Mouse (Mus musculus) heart, postnatal 36 days (tissue): ENCODE measurements around the gene Epor. TPM values are rescaled to one million over a fixed set of nuclear protein-coding genes. Genes with fewer than 3 reads are reported as not detected.

Source experiments
- DNase-seq, 2 experiments: peaks; one replicate each; pipeline ENCODE4 v3.0.0; 2021 to 2022
- intact Hi-C: fragments of 180-260 bp; cut with DNase I; formaldehyde crosslinking; loops from one replicate; pipeline ENCODE4 v1.15.1; 2025
- total RNA-seq, 2 experiments: library from RNA; stranded (reverse); gene quantifications; 2 replicates each; pipeline ENCODE4 v1.2.3; 2021

Epor gene
- 1 to 10 TPM; 1.4 to 2.2 TPM for total RNA-seq

DNA sequence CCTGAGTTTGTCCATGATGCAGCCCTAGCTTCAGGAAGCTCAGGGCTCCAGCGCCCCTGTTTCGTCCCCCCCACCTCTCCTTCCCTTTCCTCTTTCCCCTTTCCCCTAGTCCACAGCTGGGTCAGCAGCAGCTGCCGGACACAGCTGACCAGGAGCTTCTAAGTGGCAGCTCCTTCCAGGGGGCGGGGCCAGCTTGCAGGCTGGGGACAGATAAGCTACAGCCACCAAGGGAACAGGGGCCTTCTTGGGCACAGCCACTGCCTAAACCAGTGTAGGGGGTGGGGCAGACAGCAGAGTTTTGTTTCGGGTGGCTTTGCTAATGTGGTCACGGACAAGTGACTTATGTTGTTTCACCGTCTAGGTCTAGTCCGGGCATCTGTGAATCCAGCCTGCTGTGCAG is at the start of gene Epor:
TSS of gene Epor (minus strand) at position 90 of the 400 bp plus-strand sequence.
- intact Hi-C loops, result loop anchor here (2.0 kb wide), 1 partner anchor 39 kb away; the partner anchor contains the start of genes Ccdc151 and Prkcsh
- DNase-seq, result peak; percentile 59 to 67

DNA sequence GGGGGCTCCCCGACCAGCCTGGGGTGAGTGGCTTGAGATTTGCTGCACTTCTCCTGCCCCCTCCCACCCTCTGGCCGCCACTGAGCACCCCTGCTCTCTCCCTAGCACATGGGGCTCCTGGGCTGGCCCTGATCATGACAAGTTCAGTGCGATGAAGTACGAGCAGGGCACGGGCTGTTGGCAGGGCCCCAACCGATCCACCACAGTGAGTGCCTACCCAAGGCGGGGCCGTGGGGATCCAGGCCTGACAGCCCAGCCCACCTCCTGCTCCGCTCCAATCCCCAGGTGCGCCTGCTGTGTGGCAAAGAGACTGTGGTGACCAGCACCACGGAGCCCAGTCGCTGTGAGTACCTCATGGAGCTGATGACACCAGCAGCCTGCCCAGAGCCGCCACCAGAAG is 49.4 kb upstream of the Epor start:
- intact Hi-C loops, result no loop called here
- DNase-seq, result no peak

DNA sequence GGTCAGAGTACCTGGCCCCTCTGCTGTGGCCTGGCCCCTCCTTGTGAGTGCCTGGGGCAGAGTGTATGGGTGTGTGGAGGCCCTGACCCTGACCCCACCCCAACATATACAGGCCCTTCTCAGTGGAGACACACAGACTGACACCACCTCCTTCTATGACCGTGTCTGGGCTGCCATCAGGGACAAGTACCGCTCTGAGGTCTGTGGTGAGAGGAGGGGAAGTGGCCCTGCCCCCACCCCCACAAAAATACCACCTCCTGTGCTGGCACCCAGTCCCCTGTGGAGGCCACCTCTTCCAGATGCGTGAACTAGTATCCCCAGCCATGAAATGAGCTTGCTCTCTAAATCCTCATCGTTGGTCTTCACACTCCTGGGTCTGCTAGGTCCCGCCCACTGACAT is 47.7 kb upstream of the Epor start:
- no peak for DNase-seq
- intact Hi-C loops, result no loop called here

GRCm38 (mm10) chr9:22004546-22004945 is 41.2 kb upstream of the Epor start:
- intact Hi-C loops, result no loop called here

GRCm38 (mm10) chr9:22003163-22003554 is 39.9 kb upstream of the Epor start:
- no peak for DNase-seq
- intact Hi-C loops, result loop anchor here (2.0 kb wide), 1 partner anchor 40 kb away; the partner anchor contains the start of gene Epor

More at GRCm38 (mm10) chr9:22004546-22004945, 41.2 kb upstream of the Epor start:
- DNase-seq, result no peak

DNA sequence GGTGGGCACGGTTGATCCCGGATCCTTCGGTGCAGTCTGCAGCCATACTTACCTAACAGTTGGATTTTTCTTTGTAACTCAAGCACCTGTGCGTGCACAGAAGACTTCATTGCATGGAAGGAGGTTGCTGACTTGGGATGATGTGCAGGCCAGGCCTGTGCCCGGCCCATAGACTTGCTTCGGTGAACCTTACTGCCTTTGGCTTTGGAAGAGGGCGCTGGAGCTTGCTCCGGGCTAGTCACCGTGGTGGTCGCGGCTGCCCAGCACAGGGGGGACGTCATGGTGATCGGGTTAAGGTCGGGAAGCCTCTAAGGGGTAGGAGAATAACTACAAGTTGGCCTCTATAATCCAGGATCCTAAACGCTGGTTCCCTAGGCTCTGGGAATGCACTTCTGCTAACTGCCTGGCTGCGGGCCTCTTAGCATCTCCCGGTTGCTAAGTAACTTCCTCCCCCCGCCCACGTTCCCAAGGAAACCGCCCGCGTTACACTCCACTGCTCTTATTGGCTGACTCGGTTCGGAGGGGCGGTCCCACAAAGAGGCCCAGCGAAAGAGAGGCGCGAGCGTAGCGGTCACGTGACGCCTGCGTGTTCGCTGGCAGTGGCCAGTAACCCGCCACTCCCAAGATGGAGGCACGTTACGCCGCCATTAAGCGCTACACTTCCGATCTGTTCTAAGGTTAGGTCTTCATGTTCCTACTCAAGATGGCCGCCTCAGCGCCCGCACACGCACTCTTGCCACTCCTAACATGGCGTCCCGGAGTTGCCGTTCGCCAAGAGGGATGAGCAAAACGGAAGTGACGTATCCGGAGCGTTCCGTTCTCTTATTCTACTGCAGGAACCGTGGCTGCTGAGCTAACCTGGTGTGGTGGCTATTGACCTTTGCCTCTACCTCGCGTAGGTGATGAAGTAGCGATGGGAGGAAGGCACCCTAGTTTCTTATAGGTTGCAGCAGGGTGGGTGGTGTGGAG is 39.2 kb upstream of the Epor start, which contains the start of the genes Ccdc151 and Prkcsh:
TSS of gene Ccdc151 (minus strand) at position 441 of the 969 bp plus-strand sequence.
TSS of gene Prkcsh (plus strand) at position 613 of the 969 bp plus-strand sequence.
- intact Hi-C loops, result loop anchor here (2.0 kb wide), 1 partner anchor 40 kb away; the partner anchor contains the start of gene Epor
- peak; percentile 97 to 98 for DNase-seq

- intact Hi-C loops, result loop anchor here (2.0 kb wide), 1 partner anchor 39 kb away; the partner anchor contains the start of gene Epor
- no peak for DNase-seq
Observed at GRCm38 (mm10) chr9:22001633-22002032, 38.3 kb upstream of the Epor start.

- intact Hi-C loops, result no loop called here
- no peak for DNase-seq
Observed at GRCm38 (mm10) chr9:22000296-22000695, 37.0 kb upstream of the Epor start.

DNA sequence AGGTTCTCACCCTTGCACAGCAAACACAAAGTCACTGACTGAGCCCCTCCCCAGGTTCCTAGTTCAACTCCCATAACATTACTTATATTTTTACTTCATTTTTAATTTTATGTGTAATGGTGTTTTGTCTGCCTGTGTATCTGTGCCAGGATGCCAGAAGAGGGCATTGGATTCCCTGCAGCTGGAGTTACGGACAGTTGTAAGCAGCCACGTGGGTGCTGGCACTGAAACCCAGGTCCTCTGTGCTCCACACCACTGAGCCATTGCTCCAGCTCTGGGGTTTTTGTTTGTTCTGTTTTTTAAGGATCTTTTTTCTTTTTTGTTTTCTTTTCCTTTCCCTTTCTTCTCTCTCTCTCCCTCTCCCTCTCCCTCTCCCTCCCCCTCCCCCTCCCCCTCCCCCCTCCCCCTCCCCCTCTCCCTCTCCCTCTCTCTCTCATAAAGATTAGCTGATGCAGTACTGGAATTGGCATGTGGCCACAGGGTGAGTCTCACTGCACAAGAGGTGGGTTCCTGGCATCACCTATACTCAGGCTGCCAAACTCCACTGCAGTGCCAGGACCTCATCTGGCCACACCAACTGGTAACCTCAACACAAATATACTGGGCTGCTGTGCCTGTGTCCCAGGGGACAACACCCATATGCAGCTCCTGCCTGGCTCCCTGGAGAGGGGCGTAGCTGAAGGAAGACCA is 33.0 kb upstream of the Epor start:
- intact Hi-C loops, result loop anchor here (1.0 kb wide), 1 partner anchor 127 kb away; no protein-coding TSS in a partner anchor

GRCm38 (mm10) chr9:21992227-21992626 is 28.9 kb upstream of the Epor start:
- intact Hi-C loops, result no loop called here
- no peak for DNase-seq

More for the DNA sequence above, 33.0 kb upstream of the Epor start:
- no peak for DNase-seq

DNA sequence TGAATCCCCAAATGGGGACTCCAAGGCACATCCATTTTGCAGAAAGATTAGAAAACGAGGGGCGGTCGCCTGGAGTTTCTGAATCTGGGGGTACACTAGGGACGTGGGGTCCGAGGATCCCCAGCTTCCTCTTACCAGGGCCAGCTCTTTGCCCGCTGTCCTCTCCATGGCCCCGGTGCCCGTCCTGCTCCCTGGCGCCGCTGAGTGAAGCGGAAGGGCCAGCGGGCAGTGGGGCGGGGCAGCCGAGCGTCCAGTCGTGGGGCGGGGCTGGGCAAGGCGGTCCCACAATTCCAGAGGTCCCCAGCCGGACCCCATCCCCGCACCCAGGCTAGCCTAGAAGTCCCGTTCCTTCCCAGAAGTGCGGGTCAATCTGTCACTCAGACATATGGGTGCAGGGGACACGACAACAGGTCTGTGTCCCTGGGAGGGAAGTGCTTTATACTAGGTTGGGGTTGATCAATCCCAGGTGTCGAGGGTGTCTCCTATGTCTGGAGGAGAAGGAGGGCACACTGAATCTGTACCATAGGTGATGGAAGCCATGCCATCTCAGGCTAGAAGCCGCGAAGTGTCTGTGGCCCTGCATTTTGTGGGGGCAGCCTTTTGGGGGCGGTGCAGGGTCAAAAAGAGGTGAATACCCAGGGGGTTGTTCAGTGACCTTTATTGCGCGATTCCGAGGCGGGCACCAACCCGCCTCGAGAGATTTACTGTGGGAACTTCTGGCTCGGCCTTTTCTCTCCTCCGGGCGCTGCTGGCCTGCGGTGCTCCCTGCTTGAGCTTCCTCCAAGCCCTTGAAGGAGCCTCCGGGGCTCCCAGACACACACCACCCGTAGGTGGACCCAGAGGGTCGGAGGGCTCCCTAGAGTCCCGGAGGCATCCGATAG is 26.2 kb upstream of the Epor start, which contains the start of gene Rgl3:
TSS of gene Rgl3 (minus strand) at position 217 of the 881 bp plus-strand sequence.
- intact Hi-C loops, result no loop called here
- DNase-seq, result peak; percentile 63 to 65

- intact Hi-C loops, result no loop called here
- no peak for DNase-seq
Observed at GRCm38 (mm10) chr9:21988421-21989101, 25.3 kb upstream of the Epor start.

GRCm38 (mm10) chr9:21987592-21988342 is 24.5 kb upstream of the Epor start:
- DNase-seq, result no peak
- intact Hi-C loops, result no loop called here

DNA sequence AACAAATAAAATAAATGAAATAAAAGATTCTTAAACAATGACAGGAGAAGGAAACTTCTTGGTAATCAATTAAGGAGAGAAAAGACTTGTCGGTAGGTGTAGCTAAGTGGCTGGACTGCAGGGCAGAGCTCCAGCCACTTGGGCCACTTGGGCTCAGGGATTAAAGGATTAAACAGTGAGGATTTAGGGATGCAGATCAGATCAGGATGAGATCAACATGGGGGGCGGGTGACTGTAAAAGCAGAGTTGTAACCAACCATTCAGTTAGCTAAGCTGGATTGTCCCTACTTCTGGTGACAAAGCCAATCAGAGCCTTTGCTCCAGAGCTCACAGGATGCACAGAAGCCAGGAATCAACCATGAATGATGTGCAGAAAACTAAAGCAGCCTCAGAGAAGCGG is 20.6 kb upstream of the Epor start:
- DNase-seq, result no peak

GRCm38 (mm10) chr9:21978398-21979128 is 15.3 kb upstream of the Epor start:
- intact Hi-C loops, result loop anchor here (1.0 to 5.0 kb wide), 2 partner anchors 79 to 165 kb away; no protein-coding TSS in a partner anchor
- no peak for DNase-seq

More for the DNA sequence above, 20.6 kb upstream of the Epor start:
- intact Hi-C loops, result no loop called here

DNA sequence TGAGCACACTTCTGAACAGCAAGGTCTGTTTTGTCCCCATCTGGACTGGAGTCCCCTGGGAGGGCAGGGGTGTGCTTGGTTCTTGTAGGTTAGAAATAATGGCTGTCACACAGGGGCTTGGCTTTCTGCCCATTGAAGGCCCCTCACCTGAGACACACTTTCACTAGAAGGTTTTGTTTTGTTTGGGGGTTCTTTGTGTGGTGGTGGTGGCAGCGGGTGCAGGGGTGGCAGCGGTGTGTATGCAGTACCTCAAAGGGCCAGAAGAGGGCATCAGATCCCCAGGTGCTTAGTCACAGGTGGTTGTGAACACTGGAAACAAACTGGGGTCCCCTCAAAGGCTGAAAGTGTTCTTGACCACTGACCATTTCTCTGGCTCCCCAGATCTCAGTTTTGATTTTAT is 14.7 kb upstream of the Epor start:
- intact Hi-C loops, result loop anchor here (1.0 to 5.0 kb wide), 2 partner anchors 79 to 165 kb away; no protein-coding TSS in a partner anchor
- DNase-seq, result peak; percentile 48 to 65

DNA sequence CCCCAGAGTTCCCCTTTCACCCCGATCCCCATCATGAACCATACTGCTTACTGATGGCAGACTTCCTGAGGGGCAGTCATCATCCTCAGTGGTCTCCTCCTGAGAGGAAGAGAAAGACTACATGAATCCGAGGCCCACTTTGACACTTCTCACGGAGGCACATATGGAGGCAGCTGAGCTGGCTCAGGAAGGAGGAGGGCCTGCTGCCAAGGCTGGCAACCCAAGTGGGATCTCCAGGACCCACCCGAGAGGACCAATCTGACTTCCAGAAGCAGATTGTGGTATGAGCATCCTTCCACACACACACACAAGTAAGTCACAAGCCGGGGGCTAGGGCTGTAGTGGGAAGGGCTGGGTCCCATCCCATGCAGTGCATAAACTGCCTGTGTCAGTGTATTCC is 14.0 kb upstream of the Epor start:
- intact Hi-C loops, result loop anchor here (5.0 kb wide), 1 partner anchor 80 kb away; no protein-coding TSS in a partner anchor
- DNase-seq, result no peak
